Mouse (Mus musculus): ENCODE data around the gene Rhcg.

Rhcg gene

DNA sequence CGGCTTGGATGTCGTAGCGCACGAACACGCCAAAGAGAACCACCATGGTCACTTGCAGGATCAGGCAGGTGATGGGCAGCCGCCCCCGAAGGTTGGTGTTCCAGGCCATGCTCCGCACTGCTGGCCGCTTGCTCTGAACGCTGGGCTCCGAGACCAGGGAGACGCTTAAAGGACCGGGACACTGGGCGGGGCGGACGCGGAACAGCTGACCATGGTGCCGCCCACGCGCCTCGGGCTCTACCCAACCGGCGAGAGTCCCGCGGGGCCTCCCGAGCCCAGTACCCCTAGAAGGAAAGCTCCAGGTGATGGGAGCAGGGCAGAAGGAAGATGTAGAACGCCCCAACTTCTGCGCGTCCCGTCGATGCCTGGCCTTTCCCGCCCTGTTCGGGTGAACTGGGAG lies at the start of gene Rhcg:
Gene Rhcg (minus strand): TSS at position 240 of the 400 bp plus-strand sequence.
- no peak for DNase-seq

DNA sequence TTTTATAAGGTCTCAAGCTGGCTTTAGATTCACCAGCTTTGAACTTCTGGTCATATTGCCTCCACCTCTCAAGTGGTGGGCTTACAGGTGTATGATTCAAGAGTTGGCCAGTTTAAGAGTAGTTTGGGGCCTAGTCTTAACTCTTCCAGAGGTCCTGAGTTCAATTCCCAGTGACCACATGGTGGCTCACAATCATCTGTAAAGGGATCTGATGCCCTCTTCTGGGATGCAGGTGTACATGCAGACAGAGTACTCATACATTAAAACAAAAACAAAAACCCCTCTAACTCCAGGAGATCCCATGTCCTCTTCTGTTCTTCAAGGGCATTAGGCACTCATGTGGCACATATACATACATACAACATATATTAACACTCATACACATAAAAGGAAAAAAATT lies 49.2 kb upstream of the Rhcg start:
- no peak for DNase-seq

DNA sequence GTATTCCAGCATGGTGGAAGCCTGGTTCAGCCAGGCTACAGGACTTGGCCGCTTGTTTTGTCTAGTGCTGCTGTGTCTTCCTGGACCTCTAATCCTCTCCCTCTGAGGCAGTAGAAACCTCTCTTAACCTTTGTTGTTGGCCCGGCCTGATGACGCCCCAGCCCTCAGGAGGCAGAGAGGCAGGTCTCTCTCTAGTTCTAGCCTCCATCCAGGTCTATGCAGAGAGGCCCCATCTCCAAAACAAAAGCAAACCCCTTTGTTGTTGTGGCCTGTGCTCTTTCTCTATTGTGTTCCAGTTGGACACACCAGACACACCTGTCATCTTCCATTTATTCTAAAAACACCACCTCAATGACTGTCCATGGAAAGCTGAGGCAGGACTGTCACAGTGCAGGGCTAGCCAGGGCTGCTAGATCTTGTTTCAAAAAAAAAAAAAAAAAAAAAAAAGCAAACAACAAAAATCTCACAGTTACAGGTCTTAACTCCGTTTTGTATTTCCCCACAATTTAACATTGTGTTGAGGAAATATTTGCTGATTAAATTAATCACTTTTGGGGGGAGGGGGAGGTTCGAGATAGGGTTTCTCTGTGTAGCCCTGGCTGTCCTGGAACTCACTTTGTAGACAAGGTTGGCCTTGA lies 43.9 kb upstream of the Rhcg start:
- DNase-seq = peak; percentile 16

DNA sequence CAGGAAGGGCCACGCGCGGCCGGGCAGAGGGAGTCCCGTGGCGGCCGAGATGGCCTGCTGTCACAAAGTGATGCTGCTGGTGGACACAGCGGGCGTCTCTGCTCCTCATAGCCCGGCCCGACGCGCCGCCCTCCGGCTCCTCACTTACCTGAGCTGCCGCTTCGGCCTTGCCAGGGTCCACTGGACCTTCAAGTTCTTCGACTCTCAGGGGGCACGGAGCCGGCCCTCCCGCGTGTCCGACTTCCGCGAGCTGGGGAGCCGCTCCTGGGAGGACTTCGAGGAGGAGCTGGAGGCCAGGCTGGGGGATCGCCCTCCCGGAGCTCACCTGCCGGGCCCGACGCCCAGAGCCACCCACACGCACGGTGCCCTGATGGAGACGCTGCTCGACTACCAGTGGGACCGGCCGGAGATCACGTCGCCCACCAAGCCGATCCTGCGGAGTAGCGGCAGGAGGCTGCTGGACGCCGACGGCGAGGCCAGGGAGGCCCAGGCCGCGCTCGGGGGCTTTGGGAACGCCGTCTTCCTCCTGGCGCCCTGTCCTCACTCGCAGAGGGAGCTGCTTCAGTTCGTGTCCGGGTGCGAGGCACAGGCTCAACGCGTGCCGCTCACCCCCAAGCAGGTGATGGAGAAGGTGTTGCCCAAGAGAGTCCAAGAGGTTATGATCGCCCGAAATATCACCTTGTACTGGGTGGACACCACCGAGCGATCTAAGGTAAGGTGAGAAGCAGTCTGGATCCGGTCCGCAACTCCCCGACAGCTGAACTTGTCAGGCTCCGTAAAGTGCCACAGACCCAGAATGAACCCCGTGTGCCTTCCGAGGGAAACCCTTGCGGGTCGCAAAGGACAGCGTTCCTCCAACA lies 43.1 kb upstream of the Rhcg start:
- peak; percentile 40 for DNase-seq

DNA sequence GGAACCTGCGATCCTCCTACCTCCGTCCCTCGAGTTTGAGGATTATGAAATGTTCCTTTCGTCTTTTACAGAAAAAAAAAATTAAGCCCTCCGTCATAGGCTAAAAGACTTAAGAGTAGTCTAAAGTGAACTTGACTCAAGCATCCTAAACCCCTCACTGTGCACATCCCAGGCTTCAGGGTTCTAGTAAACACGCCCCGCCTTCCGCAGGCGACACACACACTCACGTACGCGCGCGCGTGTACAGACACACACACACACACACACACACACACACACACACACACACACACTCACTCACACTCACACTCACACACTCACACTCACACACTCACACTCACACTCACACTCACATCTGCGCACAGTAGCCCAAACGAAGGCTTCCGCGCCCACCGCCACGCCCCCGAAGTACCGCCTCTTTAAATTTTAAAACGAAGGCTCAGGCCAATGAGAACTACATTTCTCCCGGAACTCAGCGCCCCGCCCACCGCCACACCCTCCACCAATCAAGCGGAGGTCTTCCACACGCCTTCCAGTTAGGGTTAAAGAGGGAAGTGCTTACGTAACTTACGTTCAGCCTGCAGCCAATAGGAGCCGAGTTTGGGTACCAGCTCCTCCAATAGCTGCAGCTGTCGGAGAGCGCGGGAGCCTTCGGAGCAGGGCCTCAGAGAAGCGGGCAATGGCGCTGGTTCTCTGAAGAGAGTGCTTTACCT lies 42.3 kb upstream of the Rhcg start, which contains the start of gene Ticrr:
Gene Ticrr (plus strand): TSS at position 619 of the 713 bp plus-strand sequence.
- DNase-seq = peak; percentile 98

DNA sequence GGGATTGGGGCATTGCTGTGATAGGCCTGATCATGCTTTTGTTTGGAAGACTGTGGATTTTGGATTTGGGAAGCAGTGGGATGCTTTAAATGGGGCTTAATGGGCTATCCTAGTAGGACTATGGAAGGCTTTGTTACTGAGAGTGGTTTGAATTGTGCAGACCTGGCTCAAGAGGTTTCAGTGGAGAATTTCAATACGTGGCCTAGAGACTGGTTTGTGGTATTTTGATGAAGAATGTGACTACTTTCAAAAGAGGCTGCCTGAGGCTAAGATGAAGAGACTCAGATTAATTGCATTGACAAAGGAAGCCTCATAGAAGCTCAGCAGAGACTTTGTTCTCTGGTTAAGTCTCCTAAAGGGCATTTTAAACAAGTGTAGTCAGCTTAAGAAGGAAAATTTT lies 37.1 kb upstream of the Rhcg start:
- DNase-seq = no peak

DNA sequence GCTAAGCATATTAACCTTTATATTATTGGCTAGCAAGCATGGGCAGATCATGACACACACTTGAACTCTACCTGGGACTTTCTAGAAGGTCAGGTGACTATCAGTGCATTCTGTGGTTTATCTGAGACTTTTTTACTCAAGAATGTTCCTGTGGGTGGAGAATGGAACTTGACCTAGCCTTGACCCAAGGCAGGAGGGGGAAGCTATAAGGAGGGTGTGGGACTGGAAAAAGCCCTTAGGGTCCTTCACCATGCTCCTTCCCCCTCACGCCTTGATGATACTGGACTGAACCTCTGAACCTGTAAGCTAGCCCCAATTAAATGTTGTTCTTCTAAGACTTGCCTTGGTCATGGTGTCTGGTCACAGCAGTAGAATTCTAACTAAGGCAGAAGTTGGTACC lies 36.7 kb upstream of the Rhcg start:
- DNase-seq = no peak

DNA sequence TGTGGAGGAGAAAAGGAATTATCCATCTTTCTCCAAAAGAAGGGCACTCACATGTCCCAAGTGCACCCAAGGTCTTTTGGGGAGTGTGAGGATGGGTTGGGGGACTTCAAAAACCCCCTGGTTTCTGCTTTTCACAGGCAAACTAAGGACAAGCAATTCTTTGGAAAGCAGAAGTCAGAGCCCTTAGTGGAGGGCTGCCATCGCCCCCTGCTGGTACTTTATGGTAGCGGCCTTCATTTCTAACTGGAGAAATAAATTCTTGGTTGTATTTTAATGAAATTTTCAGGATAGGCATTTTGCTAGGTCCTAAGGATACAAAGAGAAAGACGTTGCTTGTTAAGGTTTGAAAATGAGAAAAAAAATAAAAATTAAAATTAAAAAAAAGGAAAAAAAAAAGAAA lies 31.5 kb upstream of the Rhcg start:
- DNase-seq = peak; percentile 49

DNA sequence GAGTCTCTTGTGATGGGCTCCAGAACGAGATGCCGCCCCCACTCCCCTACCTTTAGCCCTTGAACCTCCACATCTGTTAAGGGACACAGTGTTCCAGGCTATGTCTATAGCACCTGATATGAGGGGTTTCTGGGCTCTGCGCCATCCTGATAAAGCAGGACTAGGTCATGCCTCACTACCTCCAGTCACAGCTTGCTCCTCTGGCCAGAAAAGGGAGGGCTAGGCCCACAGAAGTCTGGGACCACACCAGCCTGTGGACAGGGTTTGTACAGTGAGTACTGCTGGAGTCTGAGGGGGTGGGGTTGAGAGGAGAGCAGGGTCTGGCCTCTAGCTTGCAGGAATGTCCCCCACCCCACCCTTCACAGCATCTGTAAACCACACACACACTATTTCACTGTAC lies 29.8 kb upstream of the Rhcg start:
- no peak for DNase-seq

DNA sequence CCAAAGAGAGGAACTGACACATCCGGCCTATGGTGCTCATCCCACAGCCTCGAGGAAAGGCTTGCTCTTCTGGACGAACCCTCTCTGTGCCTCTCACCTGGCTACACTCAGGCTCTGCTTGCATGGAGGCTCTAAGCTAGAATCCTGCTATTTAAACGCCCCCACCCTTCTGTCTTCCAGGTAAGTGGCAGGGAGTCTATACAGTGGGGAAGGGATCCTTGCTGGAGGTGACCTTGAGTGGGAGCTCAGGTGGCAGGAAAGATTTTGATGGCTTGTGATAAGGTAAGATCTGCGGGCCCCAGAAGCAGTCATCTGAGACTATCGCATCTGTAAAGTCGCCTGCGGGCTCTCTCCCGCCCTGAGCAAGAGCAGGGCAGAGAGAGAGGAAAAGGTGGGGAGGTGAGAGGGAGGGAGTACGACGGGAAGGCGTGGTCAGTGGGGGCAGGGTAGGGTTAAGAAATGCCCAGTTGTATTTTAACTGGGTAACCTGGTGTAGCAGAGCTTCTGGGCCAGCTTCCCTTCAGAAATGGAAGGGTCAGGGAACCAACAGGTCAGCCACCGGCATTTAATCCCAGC lies 14.4 kb upstream of the Rhcg start:
- no peak for DNase-seq

DNA sequence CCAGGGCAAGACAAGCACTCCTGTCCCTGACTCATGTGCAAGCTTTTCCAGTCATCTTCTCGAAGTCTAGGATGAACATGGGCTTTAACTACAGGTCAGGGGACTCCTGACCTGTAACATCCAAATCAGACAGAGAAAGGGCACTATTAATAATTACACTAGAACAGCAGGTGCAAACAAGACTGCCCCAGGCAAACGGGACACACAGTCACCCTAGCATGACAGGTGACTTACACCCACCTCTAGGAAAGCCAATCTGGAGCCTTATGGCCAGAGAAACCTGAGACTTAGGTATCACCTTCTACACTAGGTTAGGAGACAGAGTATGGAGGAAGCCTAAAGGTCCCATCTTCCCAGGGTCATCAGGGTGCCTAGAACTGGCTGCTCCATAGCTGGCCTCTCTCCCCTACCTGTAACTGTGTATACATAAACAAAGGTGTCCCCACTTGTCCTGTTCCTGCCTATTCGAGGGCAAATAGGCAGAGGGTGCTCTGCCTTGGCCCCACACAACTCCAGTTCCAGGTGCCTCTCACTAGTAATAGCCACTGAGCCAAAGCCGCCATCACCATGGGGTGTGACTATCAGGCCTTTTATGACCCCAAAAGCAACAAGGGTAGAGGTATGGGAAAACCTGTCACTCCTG lies 10.9 kb upstream of the Rhcg start:
- DNase-seq = no peak

DNA sequence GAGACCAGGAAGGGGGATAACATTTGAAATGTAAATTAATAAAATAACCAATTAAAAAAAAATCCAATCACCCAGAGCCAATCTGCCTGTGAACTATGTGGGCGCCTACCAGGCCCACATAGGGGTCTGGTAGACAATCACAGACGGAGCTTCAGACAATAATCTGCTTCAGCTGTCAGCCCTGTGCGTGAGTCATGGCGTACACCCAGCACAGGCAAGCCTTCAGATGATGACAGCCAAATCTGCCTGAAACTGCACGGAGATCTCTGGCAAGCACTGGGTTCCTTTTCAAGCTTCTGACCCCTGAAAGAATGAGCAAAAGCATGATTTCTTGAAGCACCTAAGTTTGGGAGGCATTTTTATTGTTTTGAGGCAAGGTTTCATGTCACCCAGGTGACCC lies 8.7 kb upstream of the Rhcg start:
- no peak for DNase-seq

DNA sequence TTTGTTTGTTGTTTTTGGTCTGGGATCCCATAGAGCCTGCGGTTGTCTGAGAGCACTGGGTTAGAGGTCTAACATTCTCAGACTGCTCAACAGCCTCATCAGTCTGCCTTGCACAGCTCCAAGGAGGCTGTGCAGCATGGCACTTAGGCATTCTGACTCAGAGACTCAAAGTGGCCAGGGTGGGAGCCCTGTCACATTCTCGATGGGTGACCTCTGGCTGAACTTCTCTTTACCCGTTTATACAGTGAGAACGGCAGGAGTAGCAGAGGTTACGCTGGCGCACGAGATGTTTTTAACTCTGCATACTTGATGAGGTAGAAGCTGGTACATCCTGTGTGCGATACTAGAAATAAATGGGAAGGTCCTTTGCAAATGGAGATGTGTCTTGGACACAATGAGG lies 5.6 kb upstream of the Rhcg start:
- no peak for DNase-seq

DNA sequence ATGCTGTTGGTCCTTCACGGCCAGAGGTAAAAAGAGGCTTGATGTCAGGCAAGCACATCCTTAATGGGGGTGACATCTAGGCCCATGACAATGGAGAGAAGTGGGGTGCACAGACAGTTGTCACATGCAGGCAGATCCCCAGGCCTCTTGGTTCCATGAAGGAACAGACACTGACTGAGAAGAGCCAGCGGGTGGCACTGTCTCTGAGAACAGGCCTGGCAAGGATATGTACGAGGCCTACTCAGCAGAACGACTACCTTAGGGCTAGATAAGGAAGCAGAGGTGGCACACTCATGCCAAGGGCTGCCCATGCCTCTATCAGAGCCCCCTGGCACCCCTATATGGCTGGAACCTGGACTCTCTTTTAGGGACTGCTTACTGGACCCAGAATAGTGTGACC lies 2.0 kb upstream of the Rhcg start:
- no peak for DNase-seq

DNA sequence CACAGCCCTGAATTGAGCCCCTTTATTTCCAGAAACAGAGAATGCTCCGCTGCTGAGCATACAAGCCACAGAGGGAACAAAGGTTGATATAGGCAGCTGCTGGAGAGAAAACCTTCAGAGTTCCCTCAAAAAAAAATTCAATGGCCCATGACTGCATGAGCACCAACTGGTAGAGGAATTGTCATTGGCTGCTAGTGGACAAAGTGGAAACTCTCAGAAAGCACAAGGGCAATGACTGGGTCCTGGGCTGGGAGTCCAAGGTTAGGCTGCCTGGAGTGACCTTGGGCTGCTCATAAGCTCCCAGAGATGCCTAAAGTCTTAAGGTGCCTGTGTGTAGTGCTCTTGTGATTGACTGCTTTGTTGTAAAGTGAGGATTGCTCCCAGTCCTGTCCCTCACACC lies 1.5 kb downstream of the Rhcg start:
- no peak for DNase-seq

DNA sequence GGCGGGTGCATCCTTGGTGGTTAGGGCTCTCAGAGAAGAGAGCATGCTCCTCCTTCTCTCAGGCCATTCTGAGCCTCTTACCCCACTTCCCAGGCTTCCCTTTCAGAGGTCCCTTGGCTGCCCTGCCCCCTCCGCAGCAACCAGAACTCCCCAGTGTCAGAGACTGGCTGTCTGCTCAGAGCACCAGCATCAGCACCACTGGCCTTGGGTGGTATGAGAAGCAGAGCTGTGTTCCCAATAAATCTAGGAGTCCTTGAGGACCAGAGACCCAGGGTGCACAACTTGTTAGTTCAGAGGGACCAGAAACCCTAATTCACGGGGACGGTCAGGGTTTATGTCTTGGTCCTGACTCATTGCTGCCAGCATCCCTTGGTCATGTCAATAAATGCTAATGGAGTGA lies 2.4 kb downstream of the Rhcg start:
- DNase-seq = no peak

DNA sequence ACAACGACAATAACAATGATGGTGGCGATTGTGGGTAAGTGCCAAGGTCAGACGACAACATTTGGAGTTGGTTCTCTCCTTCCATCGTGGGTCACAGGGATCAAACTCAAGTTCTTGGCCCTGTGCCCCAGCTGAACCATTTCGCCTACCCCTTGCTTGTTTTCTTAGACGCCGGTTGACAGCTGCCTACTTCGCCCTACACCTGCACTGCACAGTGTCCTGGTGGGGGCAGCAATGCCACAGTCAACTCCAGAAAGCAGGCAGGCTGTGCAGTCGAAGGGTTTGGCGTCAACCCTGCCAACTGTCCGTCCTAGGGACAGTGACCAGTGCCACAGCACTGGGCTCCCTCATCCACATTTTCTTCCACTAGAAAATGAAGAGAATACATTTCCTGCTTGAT lies 4.1 kb downstream of the Rhcg start:
- DNase-seq = no peak

DNA sequence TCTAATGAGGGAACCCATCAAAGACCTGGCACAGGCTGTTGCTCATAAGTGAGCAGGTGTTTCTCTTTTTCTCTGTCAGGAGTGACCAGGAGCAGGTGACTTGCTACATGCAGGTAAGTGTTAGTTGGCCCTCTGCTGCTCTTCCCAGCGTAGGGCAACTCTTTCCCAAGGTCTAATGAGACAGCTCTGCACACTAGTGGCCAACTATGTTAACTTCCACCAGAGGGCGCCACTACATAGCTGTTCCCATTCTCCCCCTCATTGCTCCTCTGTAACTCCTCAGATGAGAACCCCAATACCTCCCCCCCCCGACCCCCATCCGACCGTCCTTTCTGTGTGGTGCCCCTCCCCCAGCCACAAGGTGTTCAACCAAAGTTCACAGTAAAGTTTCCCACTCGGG lies 4.7 kb downstream of the Rhcg start:
- peak; percentile 52 for DNase-seq

DNA sequence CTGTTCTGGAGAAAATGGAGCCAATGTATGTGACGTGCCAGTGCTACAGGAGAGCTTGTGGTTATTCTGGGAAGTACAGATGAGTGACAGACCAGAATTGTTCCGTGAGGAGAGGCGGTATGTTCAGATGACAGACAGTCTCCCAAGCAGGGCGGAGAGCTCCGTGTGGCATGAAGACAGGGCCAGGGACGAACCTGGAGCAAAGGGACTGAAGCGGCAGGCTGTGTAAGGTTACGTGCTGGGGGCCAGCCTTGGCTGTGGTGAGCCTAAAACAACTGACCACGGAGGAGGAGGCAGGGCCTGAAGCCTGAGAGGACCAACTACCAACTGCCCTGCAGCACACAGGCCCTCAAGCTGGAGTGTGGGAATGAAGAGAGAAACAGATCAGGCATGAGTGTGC lies 5.6 kb downstream of the Rhcg start:
- no peak for DNase-seq

DNA sequence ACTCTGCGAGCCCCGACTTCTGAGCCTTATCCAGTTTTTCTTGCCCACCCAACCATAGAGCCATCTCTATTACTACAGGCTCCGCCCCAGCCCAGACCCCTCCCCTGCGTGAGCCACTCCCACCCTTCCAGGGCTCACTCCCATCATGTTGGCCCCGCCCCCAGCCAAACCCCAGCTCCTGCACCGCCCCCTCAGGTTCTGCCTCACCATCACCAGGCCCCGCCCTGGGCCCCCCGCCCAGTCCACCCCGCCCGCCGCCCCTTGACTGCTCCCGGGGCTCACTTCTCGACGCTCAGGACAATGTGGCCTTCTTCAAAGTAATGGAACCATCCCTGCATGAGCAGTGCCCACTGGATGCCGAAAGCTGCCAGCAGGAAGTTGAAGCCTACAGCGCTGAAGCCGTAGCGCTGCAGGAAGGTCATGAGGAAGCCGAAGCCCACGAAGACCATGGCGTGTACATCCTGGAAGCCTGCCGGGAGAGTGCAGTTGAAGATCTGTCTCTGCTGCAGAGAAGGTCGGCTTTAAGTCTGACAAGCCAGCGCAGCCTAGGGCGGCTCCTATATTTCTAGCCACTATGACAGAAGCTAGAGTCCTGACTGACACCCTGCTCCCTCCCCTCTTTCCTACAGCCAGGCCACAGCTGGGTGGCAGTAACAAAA lies 10.1 kb downstream of the Rhcg start:
- peak; percentile 63 for DNase-seq

DNA sequence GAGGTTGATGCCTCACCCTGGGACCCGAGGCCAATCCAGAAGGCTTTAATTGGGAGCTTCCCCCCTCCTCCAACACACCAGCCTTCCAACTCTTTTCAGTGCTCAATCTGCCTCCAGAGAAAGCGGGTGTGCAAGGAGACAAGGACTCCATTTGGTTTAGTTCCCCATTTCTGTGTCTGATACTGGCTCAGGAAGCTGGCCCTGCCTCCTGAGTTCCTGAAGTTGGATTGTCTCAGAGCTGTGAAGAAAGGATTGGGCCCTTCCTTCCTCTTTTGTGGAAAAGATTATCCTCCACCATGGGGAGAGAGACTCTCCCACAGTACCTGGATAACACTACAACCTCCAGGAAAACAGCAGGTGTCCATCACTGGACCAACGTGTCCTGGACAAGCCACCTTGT lies 10.7 kb downstream of the Rhcg start:
- no peak for DNase-seq

DNA sequence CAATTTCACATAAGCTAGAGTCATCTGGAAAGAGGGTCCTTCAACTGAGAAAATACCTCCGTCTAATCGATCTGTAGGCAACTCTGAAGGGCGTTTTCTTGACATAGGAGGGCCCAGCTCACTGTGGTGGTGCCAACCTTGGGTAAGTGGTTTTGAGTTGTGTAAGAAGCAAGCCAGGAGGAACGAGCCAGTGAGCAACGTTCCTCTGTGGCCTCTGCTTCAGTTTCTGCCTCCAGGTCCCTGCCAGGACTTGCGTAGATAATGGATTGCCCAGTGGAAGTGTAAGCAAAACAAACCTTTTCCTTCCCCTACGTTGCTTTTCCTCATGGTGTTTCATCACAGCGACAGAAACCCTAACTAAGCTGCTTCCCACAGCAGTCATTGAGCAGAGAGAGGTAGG lies 15.5 kb downstream of the Rhcg start:
- DNase-seq = no peak

Measured in liver (tissue).